Mouse (Mus musculus) spleen, adult 2 months (tissue): Measurements from ENCODE around the gene Kif5a.

Experiments
- CTCF ChIP-seq: fragments of 200-500 bp; IDR thresholded peaks from 2 replicates; pipeline ENCODE4 v1.5.1; 2011; ENCODE audit warnings: mild to moderate bottlenecking, inconsistent platforms; ENCODE audit not compliant: insufficient read depth, insufficient read length, insufficient replicate concordance; ENCODE audit errors: extremely low read depth
- POLR2A ChIP-seq: fragments of 200-500 bp; IDR thresholded peaks from 2 replicates; pipeline ENCODE4 v1.6.1; 2011; ENCODE audit warnings: low read depth, low read length, inconsistent platforms

- TF ChIP-seq CTCF (no peak), POLR2A (no peak)
Measured at GRCm38 (mm10) chr10:127238241-127238824, 24.8 kb downstream of the Kif5a start.
